Mouse (Mus musculus) brown adipose tissue, adult 24 weeks (tissue): ENCODE measurements around the gene Sarm1. TPM values are rescaled to one million over a fixed set of nuclear protein-coding genes. Genes with fewer than 3 reads are reported as not detected.
A peak's percentile ranks its signal among the peaks of the same experiment; 100 is the strongest.

Experiments
- H3K27ac ChIP-seq: fragments of 200-500 bp; replicated peaks from 2 replicates; pipeline ENCODE4 v1.5.1; 2012; ENCODE audit warnings: low read depth, mild to moderate bottlenecking, low read length
- H3K4me1 ChIP-seq: fragments of 200-500 bp; 2 replicates; pipeline ENCODE4 v1.6.1; 2012; ENCODE audit warnings: low read length, mixed read lengths; ENCODE audit not compliant: control insufficient read depth, insufficient read depth, insufficient read length
- H3K4me3 ChIP-seq: fragments of 200-500 bp; 2 replicates; pipeline ENCODE4 v1.5.1; 2012; ENCODE audit warnings: low read depth, mild to moderate bottlenecking, low read length, moderate library complexity; ENCODE audit not compliant: insufficient read depth
- polyA plus RNA-seq: library from polyadenylated mRNA; stranded (reverse); fragments of >200 nt; gene quantifications from 2 replicates; pipeline ENCODE4 v1.2.4, GENCODE M21; 2012; ENCODE audit not compliant: missing spikeins, insufficient read depth, insufficient read length

The Sarm1 gene
- polyA plus RNA-seq = not detected in 2 replicates

GRCm38 (mm10) chr11:78497544-78498522, at the start of gene Sarm1:
TSS of gene Sarm1 (minus strand) at chr11:78497754.
- Histone ChIP-seq H3K4me1 (no peaks in the 10 kb centered on the region), H3K4me3 (peak within 1 kb of the TSS; percentile 61), H3K27ac (no peak within 1 kb of the TSS)

- Histone ChIP-seq H3K4me3 (no peak overlapping the region), H3K27ac (no peak overlapping the region), H3K4me1 (no peaks in the 10 kb centered on the region; the same call in 1 of the 2 replicates)
Observed at GRCm38 (mm10) chr11:78545181-78545580, 47.6 kb upstream of the Sarm1 start.

- no peak overlapping the region for H3K27ac ChIP-seq
- H3K4me1 ChIP-seq = no peaks in the 10 kb centered on the region; the same call in 1 of the 2 replicates
- no peak overlapping the region for H3K4me3 ChIP-seq
Observed at GRCm38 (mm10) chr11:78544449-78545111, 47.0 kb upstream of the Sarm1 start.

GRCm38 (mm10) chr11:78540358-78540757, 42.8 kb upstream of the Sarm1 start:
- H3K27ac ChIP-seq = no peak overlapping the region
- peaks cover 3% of the 10 kb centered on the region; the same call in 1 of the 2 replicates for H3K4me1 ChIP-seq
- no peak overlapping the region for H3K4me3 ChIP-seq

- peak overlapping the region; percentile 72 for H3K27ac ChIP-seq
- peaks cover 9% of the 10 kb centered on the region; the same call in 1 of the 2 replicates for H3K4me1 ChIP-seq
- H3K4me3 ChIP-seq = peak overlapping the region; percentile 81
Observed at GRCm38 (mm10) chr11:78536690-78537084, 39.1 kb upstream of the Sarm1 start.

- H3K27ac ChIP-seq = peak within 1 kb of the TSS; percentile 96
- peak within 1 kb of the TSS; percentile 89 for H3K4me3 ChIP-seq
- H3K4me1 ChIP-seq = peaks cover 9% of the 10 kb centered on the region; the same call in 1 of the 2 replicates
Observed at GRCm38 (mm10) chr11:78536080-78536689, 38.6 kb upstream of the Sarm1 start, which contains the start of the genes Tnfaip1 and Ift20. TSS of gene Tnfaip1 (minus strand) at chr11:78536332. TSS of gene Ift20 (plus strand) at chr11:78536361.

GRCm38 (mm10) chr11:78535376-78536079, 38.0 kb upstream of the Sarm1 start:
- Histone ChIP-seq H3K27ac (peak overlapping the region; percentile 96), H3K4me3 (peak overlapping the region; percentile 89), H3K4me1 (peaks cover 9% of the 10 kb centered on the region; the same call in 1 of the 2 replicates)

GRCm38 (mm10) chr11:78534516-78534915, 37.0 kb upstream of the Sarm1 start:
- H3K4me3 ChIP-seq = peak overlapping the region; percentile 89
- peak overlapping the region; percentile 96 for H3K27ac ChIP-seq
- H3K4me1 ChIP-seq = peaks cover 14% of the 10 kb centered on the region

- Histone ChIP-seq H3K27ac (peak overlapping the region; percentile 84), H3K4me3 (peak overlapping the region; percentile 10), H3K4me1 (peaks cover 12% of the 10 kb centered on the region)
Observed at GRCm38 (mm10) chr11:78531515-78531914, 34.0 kb upstream of the Sarm1 start.

- Histone ChIP-seq H3K4me3 (peak overlapping the region; percentile 31), H3K27ac (peak overlapping the region; percentile 97), H3K4me1 (peaks cover 12% of the 10 kb centered on the region)
Observed at GRCm38 (mm10) chr11:78531046-78531445, 33.5 kb upstream of the Sarm1 start.

- Histone ChIP-seq H3K27ac (peak overlapping the region; percentile 97), H3K4me1 (peaks cover 12% of the 10 kb centered on the region), H3K4me3 (peak overlapping the region; percentile 31; the same call in 1 of the 2 replicates)
Observed at GRCm38 (mm10) chr11:78530001-78530400, 32.4 kb upstream of the Sarm1 start.

- H3K4me1 ChIP-seq = peaks cover 6% of the 10 kb centered on the region
- no peak overlapping the region for H3K4me3 ChIP-seq
- H3K27ac ChIP-seq = no peak overlapping the region
Observed at GRCm38 (mm10) chr11:78528714-78529113, 31.2 kb upstream of the Sarm1 start.

- H3K27ac ChIP-seq = no peak overlapping the region
- peaks cover under 1% of the 10 kb centered on the region; the same call in 1 of the 2 replicates for H3K4me1 ChIP-seq
- no peak overlapping the region for H3K4me3 ChIP-seq
Observed at GRCm38 (mm10) chr11:78524838-78525237, 27.3 kb upstream of the Sarm1 start.

GRCm38 (mm10) chr11:78523241-78523955, 25.8 kb upstream of the Sarm1 start:
- H3K4me3 ChIP-seq = no peak overlapping the region
- H3K27ac ChIP-seq = peak overlapping the region; percentile 55
- H3K4me1 ChIP-seq = no peaks in the 10 kb centered on the region
